Mouse (Mus musculus) adrenal gland, adult 18-20 months (tissue): Measurements from ENCODE around the gene Lfng. TPM values are rescaled to one million over a fixed set of nuclear protein-coding genes. Genes with fewer than 3 reads are reported as not detected.

Source experiments
- DNase-seq, 2 experiments: peaks; one replicate each; pipeline ENCODE4 v3.0.0; 2021 to 2022; ENCODE audit warnings: low spot score in 2 of 2
- long read RNA-seq, 2 experiments: library from polyadenylated mRNA; stranded (forward); transcript quantifications; one replicate each; pipeline ENCODE4 v2.0.0; 2021
- total RNA-seq, 2 experiments: library from RNA; stranded (reverse); gene quantifications; 1 replicate in 1 of 2; 2 replicates in 1 of 2; pipeline ENCODE4 v1.2.3; 2021

Lfng gene
- total RNA-seq, result 10 to 100 TPM in 1 of 2 experiments, 1 to 10 TPM in 1; 9.8 to 12.3 TPM
- long read RNA-seq, experiment 1, transcript Lfng-201 (8 exons, 2,305 nt), result major isoform, 14 of 16 reads
- long read RNA-seq, experiment 1, partial matches to known transcripts, result 1 of 16 reads
- long read RNA-seq, experiment 1, other reads (novel, unspliced or antisense), result 0 of 16 reads
- long read RNA-seq, experiment 2, transcript Lfng-201 (8 exons, 2,305 nt), result major isoform, 24 of 26 reads
- long read RNA-seq, experiment 2, partial matches to known transcripts, result 1 of 26 reads
- long read RNA-seq, experiment 2, other reads (novel, unspliced or antisense), result 1 of 26 reads

- DNase-seq, result peak; percentile 85 to 90
Measured at GRCm38 (mm10) chr5:140607001-140607835, at the start of gene Lfng. Gene Lfng (plus strand): TSS chr5:140607320.

GRCm38 (mm10) chr5:140562601-140563000, 44.5 kb upstream of the Lfng start:
- no peak for DNase-seq

GRCm38 (mm10) chr5:140564896-140565295, 42.2 kb upstream of the Lfng start, which contains the start of gene Grifin:
Gene Grifin (minus strand): TSS chr5:140565071.
- no peak for DNase-seq

- DNase-seq, result peak in 1 of 2 experiments; percentile 54
Measured at GRCm38 (mm10) chr5:140565451-140565850, 41.7 kb upstream of the Lfng start.

GRCm38 (mm10) chr5:140565856-140566255, 41.3 kb upstream of the Lfng start:
- DNase-seq, result peak; percentile 48 to 53

GRCm38 (mm10) chr5:140566271-140566670, 40.8 kb upstream of the Lfng start:
- no peak for DNase-seq

GRCm38 (mm10) chr5:140567321-140567720, 39.8 kb upstream of the Lfng start:
- peak; percentile 25 to 69 for DNase-seq

GRCm38 (mm10) chr5:140567751-140568150, 39.4 kb upstream of the Lfng start:
- DNase-seq, result no peak

- DNase-seq, result peak; percentile 62 to 79
Measured at GRCm38 (mm10) chr5:140568321-140568970, 38.7 kb upstream of the Lfng start.

- DNase-seq, result no peak
Measured at GRCm38 (mm10) chr5:140569032-140569595, 38.0 kb upstream of the Lfng start.

- DNase-seq, result no peak
Measured at GRCm38 (mm10) chr5:140570223-140570870, 36.8 kb upstream of the Lfng start.

- DNase-seq, result no peak
Measured at GRCm38 (mm10) chr5:140571201-140571600, 35.9 kb upstream of the Lfng start.

GRCm38 (mm10) chr5:140571673-140572072, 35.4 kb upstream of the Lfng start:
- DNase-seq, result peak in 1 of 2 experiments; percentile 56

GRCm38 (mm10) chr5:140572611-140573010, 34.5 kb upstream of the Lfng start:
- no peak for DNase-seq

- DNase-seq, result peak in 1 of 2 experiments; percentile 34
Measured at GRCm38 (mm10) chr5:140575381-140575866, 31.7 kb upstream of the Lfng start.

GRCm38 (mm10) chr5:140579221-140579620, 27.9 kb upstream of the Lfng start:
- DNase-seq, result no peak

GRCm38 (mm10) chr5:140579771-140580170, 27.3 kb upstream of the Lfng start:
- no peak for DNase-seq

GRCm38 (mm10) chr5:140581569-140581968, 25.6 kb upstream of the Lfng start:
- no peak for DNase-seq

GRCm38 (mm10) chr5:140582995-140583731, 24.0 kb upstream of the Lfng start:
- DNase-seq, result peak in 1 of 2 experiments; percentile 16
